Mouse (Mus musculus) heart, adult 2 months (tissue): Measurements from ENCODE around the gene Tpst1. TPM values are rescaled to one million over a fixed set of nuclear protein-coding genes. Genes with fewer than 3 reads are reported as not detected.

Source experiments
- DNase-seq, 2 experiments: peaks; one replicate each; pipeline ENCODE4 v3.0.0; 2021
- H3K27ac ChIP-seq: fragments of 200-600 bp; 2 replicates; pipeline ENCODE4 v1.8.1; 2022
- H3K27me3 ChIP-seq: fragments of 200-500 bp; 2 replicates; pipeline ENCODE4 v1.6.1; 2012; ENCODE audit warnings: mild to moderate bottlenecking, low read length, inconsistent platforms, mixed read lengths; ENCODE audit not compliant: control insufficient read depth, insufficient read depth
- H3K36me3 ChIP-seq: fragments of 200-500 bp; 2 replicates; pipeline ENCODE4 v1.6.1; 2012; ENCODE audit warnings: low read length, inconsistent platforms; ENCODE audit not compliant: control insufficient read depth, insufficient read depth
- H3K4me1 ChIP-seq: fragments of 200-500 bp; 2 replicates; pipeline ENCODE4 v1.6.1; 2011; ENCODE audit warnings: low read length; ENCODE audit not compliant: control insufficient read depth, insufficient read depth
- H3K4me3 ChIP-seq: fragments of 200-600 bp; 2 replicates; pipeline ENCODE4 v1.8.1; 2022
- H3K79me2 ChIP-seq: fragments of 200-500 bp; replicated peaks from 2 replicates; pipeline ENCODE4 v1.6.1; 2012; ENCODE audit warnings: mild to moderate bottlenecking, inconsistent platforms, low read length, moderate library complexity, mixed read lengths; ENCODE audit not compliant: control insufficient read depth, insufficient read depth
- H3K9ac ChIP-seq: fragments of 200-500 bp; 2 replicates; pipeline ENCODE4 v1.6.1; 2012; ENCODE audit warnings: low read depth, mild to moderate bottlenecking, control low read depth, inconsistent platforms, low read length, mixed read lengths
- CTCF ChIP-seq: fragments of 200-600 bp; IDR thresholded peaks from 2 replicates; pipeline ENCODE4 v1.8.1; 2022; ENCODE audit warnings: antibody characterized with exemption, mild to moderate bottlenecking, moderate library complexity
- EP300 ChIP-seq: fragments of 200-500 bp; IDR thresholded peaks from 2 replicates; pipeline ENCODE4 v1.6.1; 2011; ENCODE audit warnings: low read depth, low read length, control low read depth; ENCODE audit not compliant: insufficient read depth
- POLR2A ChIP-seq: fragments of 200-500 bp; IDR thresholded peaks from 2 replicates; pipeline ENCODE4 v1.6.1; 2011; ENCODE audit warnings: mild to moderate bottlenecking, low read depth, low read length, control low read depth; ENCODE audit not compliant: insufficient read depth
- WGBS: fragments of 180-500 bp; shearing (Covaris S2); methylation state at CpG from one replicate; pipeline ENCODE4 v1.1.7; 2018; 5-methylcytosine and 5-hydroxymethylcytosine counted together
- intact Hi-C: fragments of 180-260 bp; cut with DNase I; formaldehyde crosslinking; loops from one replicate; pipeline ENCODE4 v1.15.1; 2025
- polyA plus RNA-seq: library from polyadenylated mRNA; depleted of rRNA; stranded (reverse); fragments of >200 nt; gene quantifications from 2 replicates; pipeline ENCODE4 v1.2.3, GENCODE M21; 2012
- total RNA-seq, 2 experiments: library from RNA; stranded (reverse); gene quantifications; 2 replicates each; pipeline ENCODE4 v1.2.3; 2021

Tpst1 gene
- total and polyA plus RNA-seq, 3 experiments, result 7.4 to 10.1 (median 9.4) TPM

DNA sequence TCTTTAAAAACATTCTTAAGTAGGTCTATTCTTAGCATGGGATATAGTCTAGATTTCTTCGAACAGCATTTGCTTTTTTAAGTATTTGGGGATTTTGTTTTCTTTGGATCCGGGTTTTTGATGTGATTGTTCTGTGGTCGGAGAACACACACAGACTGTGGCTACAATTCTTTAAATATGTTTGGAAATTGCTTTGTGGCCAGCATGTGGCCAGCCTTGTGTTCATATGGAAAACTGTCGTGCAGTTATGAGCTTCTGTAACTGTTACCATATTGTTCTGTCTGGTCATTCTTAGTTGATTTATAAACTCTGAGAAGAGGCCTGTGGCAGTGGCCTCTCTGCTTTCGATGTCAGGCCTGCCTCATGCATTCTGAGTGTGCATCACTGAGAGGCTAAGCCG, 44.8 kb downstream of the Tpst1 start:
- peaks cover 3% of the 10 kb centered on the region for H3K36me3 ChIP-seq
- H3K9ac ChIP-seq, result no peak overlapping the region
- TF ChIP-seq EP300, result no peak
- TF ChIP-seq POLR2A, result no peak
- TF ChIP-seq CTCF, result no peak
- no peaks in the 10 kb centered on the region for H3K27me3 ChIP-seq
- no peak for DNase-seq
- no peak overlapping the region for H3K4me3 ChIP-seq
- peaks cover 19% of the 10 kb centered on the region for H3K4me1 ChIP-seq
- H3K79me2 ChIP-seq, result no peaks in the 10 kb centered on the region
- 61% methylated on average over 6 of the region's 6 CpGs for WGBS
- intact Hi-C loops, result no loop called here
- no peak overlapping the region; the same call in 1 of the 2 replicates for H3K27ac ChIP-seq

- Histone ChIP-seq H3K27me3 (no peaks in the 10 kb centered on the region), H3K27ac (peak overlapping the region; percentile 79), H3K4me3 (no peak overlapping the region), H3K4me1 (peaks cover 24% of the 10 kb centered on the region), H3K79me2 (no peaks in the 10 kb centered on the region), H3K36me3 (peaks cover 5% of the 10 kb centered on the region), H3K9ac (no peak overlapping the region)
- intact Hi-C loops, result no loop called here
- TF ChIP-seq CTCF, result no peak
- TF ChIP-seq EP300, result no peak
- no peak for TF ChIP-seq POLR2A
- no peak for DNase-seq
- 46% methylated on average over 3 of the region's 3 CpGs for WGBS
Observed at GRCm38 (mm10) chr5:130119236-130119635, 46.1 kb downstream of the Tpst1 start.

DNA sequence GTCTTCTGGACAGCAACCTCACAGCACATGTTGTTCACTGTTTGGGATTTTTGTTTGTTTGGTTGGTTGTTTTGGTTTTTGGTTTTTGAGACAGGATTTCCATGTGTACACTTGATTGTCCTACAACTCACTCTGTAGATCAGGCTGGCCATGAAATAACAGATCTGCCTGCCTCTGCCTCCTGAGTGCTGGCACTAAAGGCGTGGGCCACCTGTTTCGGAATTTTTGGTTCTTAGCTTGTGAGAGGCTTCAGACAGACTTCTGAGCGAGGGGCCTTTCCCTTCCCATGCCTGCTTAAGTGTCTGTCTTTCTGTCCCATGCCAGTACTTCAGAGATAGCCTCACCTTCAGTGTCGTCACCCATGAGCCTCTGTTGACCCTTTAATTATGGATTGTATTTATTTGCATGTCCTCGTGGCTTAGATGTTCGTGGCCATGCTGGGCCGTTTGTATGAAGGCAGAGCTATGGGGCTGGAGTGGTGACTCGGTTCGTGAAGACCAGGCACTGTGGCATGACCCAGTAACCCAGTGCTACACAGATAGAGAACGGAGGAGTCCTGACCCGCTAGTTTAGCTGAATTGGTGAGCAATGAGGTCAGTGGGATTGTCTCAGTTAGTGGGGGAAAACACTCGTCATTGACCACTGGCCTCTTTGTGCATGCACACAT, 47.1 kb downstream of the Tpst1 start:
- H3K27ac ChIP-seq, result peak overlapping the region; percentile 79
- DNase-seq, result no peak
- intact Hi-C loops, result loop anchor here (2.0 to 5.0 kb wide), 2 partner anchors 41 to 63 kb away; no protein-coding TSS in a partner anchor

DNA sequence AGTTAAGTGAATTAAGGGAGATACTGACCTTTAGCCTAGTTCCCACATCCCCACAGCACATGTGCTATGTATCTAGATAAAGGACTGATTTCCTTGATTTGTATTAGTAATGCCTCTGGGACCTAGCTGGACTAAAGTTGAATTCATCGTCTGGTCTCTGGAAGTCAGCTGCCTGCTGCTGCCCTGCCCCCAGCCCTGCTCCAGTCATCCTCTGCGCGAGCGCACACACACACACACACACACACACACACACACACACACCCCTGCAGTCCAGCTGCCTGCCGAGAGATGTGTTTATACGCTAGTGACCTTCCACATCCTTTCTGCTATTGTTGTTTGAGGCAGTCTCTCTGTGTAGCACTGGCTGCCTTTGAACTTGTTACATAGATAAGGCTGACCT, 47.8 kb downstream of the Tpst1 start:
- Histone ChIP-seq H3K9ac (no peak overlapping the region), H3K36me3 (peaks cover 8% of the 10 kb centered on the region), H3K27ac (peak overlapping the region; percentile 79), H3K79me2 (no peaks in the 10 kb centered on the region), H3K27me3 (no peaks in the 10 kb centered on the region), H3K4me3 (no peak overlapping the region), H3K4me1 (peaks cover 24% of the 10 kb centered on the region)
- intact Hi-C loops, result loop anchor here (2.0 to 5.0 kb wide), 2 partner anchors 42 to 64 kb away; no protein-coding TSS in a partner anchor
- 32% methylated on average over 6 of the region's 6 CpGs for WGBS
- peak; percentile 61 to 74 for DNase-seq
- TF ChIP-seq CTCF (no peak), EP300 (peak; percentile 91; the same call in 1 of the 2 replicates), POLR2A (0 out of 2 replicates have a peak, but pooled peaks have one; percentile 34)

More for the DNA sequence above, 47.1 kb downstream of the Tpst1 start:
- Histone ChIP-seq H3K4me1 (peaks cover 24% of the 10 kb centered on the region), H3K36me3 (peaks cover 8% of the 10 kb centered on the region), H3K79me2 (no peaks in the 10 kb centered on the region), H3K9ac (no peak overlapping the region), H3K27me3 (no peaks in the 10 kb centered on the region), H3K4me3 (no peak overlapping the region)
- WGBS, result 69% methylated on average over 12 of the region's 12 CpGs
- TF ChIP-seq POLR2A (no peak), EP300 (no peak), CTCF (no peak)

GRCm38 (mm10) chr5:130122355-130122754, 49.2 kb downstream of the Tpst1 start:
- intact Hi-C loops, result loop anchor here (5.0 kb wide), 1 partner anchor 65 kb away; no protein-coding TSS in a partner anchor
- Histone ChIP-seq H3K36me3 (peaks cover 8% of the 10 kb centered on the region), H3K27ac (peak overlapping the region; percentile 73), H3K4me1 (peaks cover 24% of the 10 kb centered on the region), H3K27me3 (no peaks in the 10 kb centered on the region), H3K9ac (no peak overlapping the region), H3K4me3 (no peak overlapping the region), H3K79me2 (no peaks in the 10 kb centered on the region)
- no peak for TF ChIP-seq CTCF
- no peak for TF ChIP-seq POLR2A
- no peak for TF ChIP-seq EP300
- DNase-seq, result no peak
- 89% methylated on average over 2 of the region's 2 CpGs for WGBS

- no peaks in the 10 kb centered on the region for H3K27me3 ChIP-seq
- H3K79me2 ChIP-seq, result no peaks in the 10 kb centered on the region
- DNase-seq, result no peak
- H3K4me3 ChIP-seq, result no peak overlapping the region
- WGBS, result 42% methylated on average over 5 of the region's 5 CpGs
- H3K36me3 ChIP-seq, result peaks cover 5% of the 10 kb centered on the region; the same call in 1 of the 2 replicates
- no peak overlapping the region for H3K9ac ChIP-seq
- H3K27ac ChIP-seq, result peak overlapping the region; percentile 48
- H3K4me1 ChIP-seq, result peaks cover 21% of the 10 kb centered on the region
- TF ChIP-seq POLR2A, result no peak
- TF ChIP-seq EP300, result no peak
- no peak for TF ChIP-seq CTCF
- intact Hi-C loops, result loop anchor here (5.0 kb wide), 1 partner anchor 67 kb away; no protein-coding TSS in a partner anchor
Observed at GRCm38 (mm10) chr5:130124271-130124670, 51.1 kb downstream of the Tpst1 start.
